Mouse (Mus musculus) urinary bladder, adult 18-20 months (tissue): Measurements from ENCODE around the gene Selenos.
A peak's percentile ranks its signal among the peaks of the same experiment; 100 is the strongest.

Experiments used
- DNase-seq, 2 experiments: peaks; one replicate each; pipeline ENCODE4 v3.0.0; 2022; ENCODE audit warnings: low spot score in 2 of 2, mixed read lengths in 2 of 2

The Selenos gene

GRCm38 (mm10) chr7:66084546-66084945 is 5.1 kb downstream of the Selenos start:
- no peak for DNase-seq

GRCm38 (mm10) chr7:66087652-66088051 is 8.2 kb downstream of the Selenos start:
- DNase-seq = no peak

GRCm38 (mm10) chr7:66088077-66088476 is 8.6 kb downstream of the Selenos start:
- no peak for DNase-seq

GRCm38 (mm10) chr7:66090676-66091190 is 11.3 kb downstream of the Selenos start:
- DNase-seq = no peak

- DNase-seq = no peak
These were observed 12.1 kb downstream of the Selenos start for GRCm38 (mm10) chr7:66091553-66091952.

GRCm38 (mm10) chr7:66092656-66093055 is 13.2 kb downstream of the Selenos start:
- no peak for DNase-seq

GRCm38 (mm10) chr7:66094141-66094540 is 14.7 kb downstream of the Selenos start:
- DNase-seq = no peak

- DNase-seq = no peak
These were observed 19.4 kb downstream of the Selenos start for GRCm38 (mm10) chr7:66098803-66099202.

- no peak for DNase-seq
These were observed 22.4 kb downstream of the Selenos start for GRCm38 (mm10) chr7:66101866-66102265.

GRCm38 (mm10) chr7:66104531-66104930 is 25.1 kb downstream of the Selenos start:
- no peak for DNase-seq

GRCm38 (mm10) chr7:66105771-66106170 is 26.3 kb downstream of the Selenos start:
- DNase-seq = no peak

- no peak for DNase-seq
These were observed 27.2 kb downstream of the Selenos start for GRCm38 (mm10) chr7:66106581-66107056.

- no peak for DNase-seq
These were observed 27.8 kb downstream of the Selenos start for GRCm38 (mm10) chr7:66107206-66107605.

GRCm38 (mm10) chr7:66107930-66108329 is 28.5 kb downstream of the Selenos start:
- DNase-seq = no peak

GRCm38 (mm10) chr7:66108961-66109854 is 29.8 kb downstream of the Selenos start, which contains the start of gene Chsy1:
Chsy1 (plus strand) TSS chr7:66109515.
- DNase-seq = peak; percentile 78 to 82

GRCm38 (mm10) chr7:66109855-66110635 is 30.6 kb downstream of the Selenos start:
- peak in 1 of 2 experiments; percentile 29 for DNase-seq

GRCm38 (mm10) chr7:66110636-66111112 is 31.2 kb downstream of the Selenos start:
- no peak for DNase-seq

- DNase-seq = no peak
These were observed 31.8 kb downstream of the Selenos start for GRCm38 (mm10) chr7:66111211-66111610.

- no peak for DNase-seq
These were observed 34.1 kb downstream of the Selenos start for GRCm38 (mm10) chr7:66113561-66113960.

- DNase-seq = no peak
These were observed 36.4 kb downstream of the Selenos start for GRCm38 (mm10) chr7:66115821-66116343.

GRCm38 (mm10) chr7:66116906-66117482 is 37.5 kb downstream of the Selenos start:
- DNase-seq = no peak
